Mouse (Mus musculus) neutrophil, adult 5-6 weeks (primary cell): Measurements from ENCODE around the gene Pde8b. TPM values are rescaled to one million over a fixed set of nuclear protein-coding genes. Genes with fewer than 3 reads are reported as not detected.

Experiments
- ATAC-seq: fragments of 151-379, 151-347 bp; 2 replicates; pipeline ENCODE4 v1.8.0; 2017; ENCODE audit warnings: mild to moderate bottlenecking, moderate TSS enrichment; ENCODE audit not compliant: insufficient number of reproducible peaks, poor library complexity, low FRiP score, severe bottlenecking; ENCODE audit errors: extremely low read depth
- total RNA-seq: library from RNA; stranded (forward); fragments of 200-1000 nt; gene quantifications from 2 replicates; pipeline ENCODE4 v1.2.3, GENCODE M21; 2017

Gene Pde8b
- total RNA-seq, 1 experiment from 2014 or later = 0.35 TPM

GRCm38 (mm10) chr13:95096646-95097045, 153.5 kb downstream of the Pde8b start:
- ATAC-seq = no peak

- no peak for ATAC-seq
Measured at GRCm38 (mm10) chr13:95095860-95096259, 154.3 kb downstream of the Pde8b start.

- no peak for ATAC-seq
Measured at GRCm38 (mm10) chr13:95091546-95092445, 158.3 kb downstream of the Pde8b start.

GRCm38 (mm10) chr13:95087358-95087787, 162.8 kb downstream of the Pde8b start:
- no peak for ATAC-seq

GRCm38 (mm10) chr13:95086033-95086432, 164.1 kb downstream of the Pde8b start:
- ATAC-seq = no peak

- ATAC-seq = no peak
Measured at GRCm38 (mm10) chr13:95082611-95083010, 167.5 kb downstream of the Pde8b start.

GRCm38 (mm10) chr13:95081082-95081481, 169.1 kb downstream of the Pde8b start:
- ATAC-seq = no peak

- no peak for ATAC-seq
Measured at GRCm38 (mm10) chr13:95078492-95078891, 171.6 kb downstream of the Pde8b start.

- no peak for ATAC-seq
Measured at GRCm38 (mm10) chr13:95077688-95078087, 172.4 kb downstream of the Pde8b start.

GRCm38 (mm10) chr13:95076142-95076541, 174.0 kb downstream of the Pde8b start:
- ATAC-seq = no peak

- ATAC-seq = no peak
Measured at GRCm38 (mm10) chr13:95073445-95074172, 176.5 kb downstream of the Pde8b start.

- no peak for ATAC-seq
Measured at GRCm38 (mm10) chr13:95070268-95070667, 179.9 kb downstream of the Pde8b start.

GRCm38 (mm10) chr13:95067854-95068253, 182.3 kb downstream of the Pde8b start:
- ATAC-seq = no peak

GRCm38 (mm10) chr13:95063390-95064017, 186.6 kb downstream of the Pde8b start:
- ATAC-seq = no peak

- no peak for ATAC-seq
Measured at GRCm38 (mm10) chr13:95058885-95059284, 191.3 kb downstream of the Pde8b start.

GRCm38 (mm10) chr13:95056501-95057280, 193.4 kb downstream of the Pde8b start:
- ATAC-seq = no peak

- ATAC-seq = no peak
Measured at GRCm38 (mm10) chr13:95055742-95056388, 194.3 kb downstream of the Pde8b start.

GRCm38 (mm10) chr13:95052421-95052820, 197.7 kb downstream of the Pde8b start:
- ATAC-seq = no peak
